Mouse (Mus musculus) embryo, embryonic 10.5 days (tissue): ENCODE results near the gene Trub2.

Experiments used
- DNase-seq: peaks from one replicate; pipeline ENCODE4 v3.0.0-alpha.2; 2015; ENCODE audit warnings: low spot score

Trub2 gene

DNA sequence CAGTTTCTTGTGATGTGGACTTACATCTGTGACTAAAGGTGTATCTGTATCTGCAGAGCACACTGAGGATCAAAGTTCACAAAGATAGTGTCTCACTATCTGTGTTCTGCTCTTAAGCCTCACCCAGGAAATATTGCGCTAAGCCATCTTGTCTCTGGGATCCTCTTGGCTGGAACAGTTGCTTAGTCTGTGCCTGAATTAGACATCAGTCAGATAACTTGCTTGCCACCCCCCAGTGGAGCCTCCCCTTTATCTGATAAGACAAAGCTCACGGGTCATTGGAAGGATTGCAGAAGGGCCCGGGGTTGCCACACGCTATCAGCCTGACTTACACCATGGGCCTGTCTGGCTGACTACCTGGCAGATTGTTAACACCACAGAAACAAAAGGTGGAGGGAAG is 15.0 kb downstream of the Trub2 start:
- no peak for DNase-seq

DNA sequence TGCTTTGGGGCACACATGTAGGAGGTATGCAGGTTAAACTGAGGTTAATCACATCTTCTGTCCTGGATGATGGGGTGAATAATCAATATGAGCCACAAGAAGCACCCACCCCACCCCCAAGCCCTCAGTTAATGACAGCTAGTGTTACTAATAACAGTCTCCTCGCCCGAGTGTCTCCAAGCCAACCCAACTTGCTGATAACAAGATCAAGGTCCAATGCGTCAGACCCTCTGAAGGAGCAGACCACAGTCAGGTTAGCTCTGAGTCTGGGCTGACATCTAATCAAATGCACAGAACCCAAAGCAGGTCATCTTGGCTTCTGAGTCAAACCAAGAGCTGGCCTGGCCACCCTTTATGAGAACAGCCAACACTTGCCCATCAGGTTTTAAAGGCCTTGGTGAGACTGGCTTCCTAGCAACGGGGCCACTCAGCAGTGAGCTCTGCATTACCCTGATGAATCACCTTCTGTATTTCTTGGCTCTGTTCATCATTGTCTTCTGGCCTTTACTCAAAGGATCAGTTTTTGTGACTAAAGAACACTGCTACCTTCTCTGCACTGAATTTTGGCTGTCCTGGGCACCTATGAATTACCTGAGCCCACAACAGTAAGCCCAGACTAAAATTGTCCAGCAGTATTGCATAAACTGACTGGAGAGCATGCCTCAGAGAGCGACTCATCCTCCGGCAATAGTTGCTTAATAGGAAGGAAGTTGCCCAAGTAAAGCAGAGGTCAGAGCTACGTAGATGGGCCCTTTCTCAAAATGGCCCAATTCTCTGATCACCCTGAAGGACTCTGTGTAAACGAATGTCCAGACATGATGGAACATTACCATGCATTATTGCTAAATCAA is 16.5 kb downstream of the Trub2 start:
- no peak for DNase-seq

DNA sequence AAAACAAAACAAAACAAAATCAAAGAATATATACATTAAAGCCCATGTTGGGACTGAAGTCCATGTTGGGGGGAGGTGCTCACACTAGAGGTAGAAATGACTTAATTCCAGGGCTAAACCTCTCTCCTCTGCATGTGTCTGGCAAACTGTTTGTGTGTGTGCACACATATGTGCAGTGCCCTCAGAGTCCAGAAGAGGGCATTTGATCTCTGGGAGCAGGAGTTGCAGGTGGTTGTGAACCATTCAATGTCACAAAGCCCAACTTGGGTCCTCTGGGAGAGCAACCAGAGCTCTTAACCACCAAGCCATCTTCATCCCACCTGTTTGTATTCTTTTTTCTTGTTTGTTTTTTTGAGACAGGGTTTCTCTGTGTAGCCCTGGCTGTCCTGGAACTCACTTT is 18.1 kb downstream of the Trub2 start:
- DNase-seq, result no peak

DNA sequence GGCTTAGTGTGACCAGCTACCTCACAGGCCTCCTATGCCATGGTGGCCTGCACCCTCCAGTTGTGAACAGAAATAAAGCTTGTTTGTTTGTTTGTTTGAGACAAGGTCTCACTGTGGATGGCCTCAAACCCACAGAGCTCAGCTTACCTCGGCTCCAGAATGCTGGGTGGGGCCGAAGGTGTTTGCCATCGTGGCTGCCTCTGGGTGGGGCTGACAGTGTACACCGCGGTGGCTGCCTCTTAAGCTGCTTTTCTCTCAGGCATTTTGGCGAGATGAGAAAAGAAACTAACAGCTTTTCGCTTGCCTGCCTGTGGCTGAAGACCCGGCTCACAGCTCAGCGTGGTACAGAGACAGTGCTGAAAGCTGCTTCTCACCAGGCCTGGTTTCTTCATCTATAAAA is 19.4 kb downstream of the Trub2 start:
- no peak for DNase-seq

DNA sequence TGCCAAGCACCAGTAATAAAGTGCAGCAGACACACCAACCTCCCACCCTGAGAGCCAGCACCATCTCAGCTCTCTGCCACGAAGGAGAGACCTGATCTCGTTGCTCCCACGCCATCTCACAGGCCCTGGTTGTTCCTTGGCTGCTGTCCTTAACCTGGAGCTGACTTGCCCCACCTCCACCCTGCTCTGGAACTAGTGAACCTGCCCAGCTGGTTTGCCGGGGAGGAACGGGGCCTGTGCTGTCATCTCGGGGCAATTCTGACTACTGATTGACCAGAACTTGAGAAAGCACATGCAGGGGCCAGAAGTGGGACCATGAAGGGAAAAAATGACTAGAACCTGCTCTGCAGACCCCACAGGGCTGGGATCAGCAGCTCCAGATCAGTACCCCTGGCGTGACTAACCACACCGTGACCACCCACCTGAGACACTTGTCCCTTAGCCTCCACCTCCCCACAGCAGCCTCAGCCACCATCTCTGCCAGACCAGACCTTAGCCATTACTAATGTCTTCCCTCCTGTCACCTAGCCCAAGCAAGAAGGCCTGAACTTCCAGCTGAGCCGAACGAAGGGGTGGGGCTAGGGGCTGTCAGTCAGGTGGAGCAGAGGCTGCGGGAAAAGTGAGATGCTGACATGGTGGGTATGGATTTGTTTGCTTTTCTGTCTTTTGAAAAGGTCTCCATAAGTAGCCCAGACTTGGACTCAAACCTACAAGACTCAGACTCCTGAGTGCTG is 20.2 kb downstream of the Trub2 start:
- no peak for DNase-seq

DNA sequence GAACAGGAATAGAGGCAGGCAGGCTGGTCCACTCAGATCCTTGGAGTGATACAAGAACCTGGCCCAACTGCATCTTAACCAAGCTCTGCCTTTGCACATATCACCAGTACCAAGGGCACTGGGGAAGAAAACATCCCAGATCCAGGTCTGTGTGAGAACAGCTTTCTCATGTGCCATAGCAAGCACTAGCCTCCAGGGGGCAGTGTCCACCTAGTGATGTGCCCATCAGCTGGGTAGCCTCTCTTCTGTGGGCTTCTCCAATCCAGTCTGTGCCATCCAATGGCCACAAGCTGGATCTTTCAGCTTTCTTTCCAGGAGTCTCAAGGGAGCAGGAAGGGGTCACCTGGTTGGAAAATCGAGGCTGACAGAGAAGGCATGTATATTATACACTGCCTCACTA is 23.5 kb downstream of the Trub2 start:
- peak; percentile 87 for DNase-seq

DNA sequence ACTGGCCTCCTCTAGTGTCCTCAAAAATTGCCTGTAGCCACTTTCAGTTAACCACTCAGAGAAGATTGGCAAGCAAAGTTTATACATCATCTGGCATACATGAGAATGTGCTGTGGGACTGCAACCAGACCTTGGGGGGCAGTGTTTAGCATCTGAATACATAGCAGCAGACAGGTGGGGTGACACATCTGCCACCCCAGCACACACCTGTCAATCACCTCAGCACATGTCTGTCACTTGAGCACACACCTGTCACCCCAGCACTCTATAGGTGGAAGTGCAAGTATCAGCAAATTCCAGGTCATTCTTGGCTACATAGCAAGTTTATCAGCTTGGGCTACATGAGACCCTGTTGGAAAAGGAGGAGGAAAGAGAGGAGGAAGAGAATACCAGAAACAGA is 32.6 kb downstream of the Trub2 start:
- DNase-seq, result no peak

DNA sequence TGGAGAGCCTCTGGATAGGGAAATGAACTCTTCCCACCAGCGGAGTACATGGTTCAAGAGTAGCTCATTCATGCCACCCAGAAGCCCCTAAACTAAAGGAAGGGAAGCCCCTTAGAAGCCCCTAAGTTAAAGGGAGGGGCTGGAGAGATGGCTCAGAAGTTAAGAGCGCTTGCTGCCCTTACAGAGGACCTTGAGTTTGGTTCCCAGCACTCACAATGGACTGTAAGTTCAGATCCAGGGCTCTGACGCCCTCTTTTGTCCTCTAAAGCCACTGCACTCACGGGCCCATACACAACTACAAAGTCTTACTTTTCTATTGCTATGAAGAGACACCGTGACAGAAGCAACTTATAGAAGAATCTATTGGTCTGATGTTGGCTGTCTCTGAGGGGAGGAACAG is 35.9 kb downstream of the Trub2 start:
- DNase-seq, result no peak

DNA sequence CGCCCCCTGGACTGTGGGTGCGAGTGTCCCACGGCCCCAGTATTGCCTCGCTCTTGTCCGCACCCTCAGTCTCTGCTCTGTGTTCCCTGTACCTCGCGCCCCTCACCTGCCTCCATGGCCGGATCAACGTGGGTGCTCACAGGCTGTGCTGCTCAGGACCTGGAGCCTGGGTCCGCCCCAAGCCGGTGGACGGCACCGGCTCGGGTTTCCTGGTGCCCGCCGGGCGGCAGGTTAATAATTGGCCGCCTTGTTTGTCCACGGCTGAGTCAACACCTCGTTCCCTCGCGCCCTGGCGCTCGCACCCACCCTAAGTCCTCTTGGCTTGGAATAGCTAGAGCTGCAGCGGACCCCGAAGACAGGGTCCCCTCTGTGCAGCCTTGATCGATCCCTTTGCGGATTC is 36.8 kb downstream of the Trub2 start, which contains the start of gene Gm13420:
Gm13420 (minus strand) TSS at position 189 of the 400 bp plus-strand sequence.
- no peak for DNase-seq

DNA sequence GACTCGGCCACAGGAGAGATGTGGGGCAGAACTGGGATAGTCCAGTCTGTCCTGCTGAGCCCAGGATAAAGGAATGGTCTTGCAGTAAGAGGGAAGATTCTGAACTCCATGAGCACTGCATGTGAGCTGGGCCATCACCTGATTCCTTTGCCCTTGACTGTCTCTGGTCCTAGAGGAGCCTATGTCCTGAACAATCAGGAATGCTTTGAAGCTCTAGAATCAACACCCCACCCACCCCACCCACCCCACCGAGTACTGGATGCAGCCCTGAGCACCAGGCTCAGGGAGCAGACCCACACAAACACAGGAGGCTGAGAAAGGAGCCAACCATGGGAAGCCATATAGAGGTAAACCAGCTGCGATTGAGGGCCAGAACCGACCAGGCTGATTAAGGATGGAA is 39.8 kb downstream of the Trub2 start:
- no peak for DNase-seq

DNA sequence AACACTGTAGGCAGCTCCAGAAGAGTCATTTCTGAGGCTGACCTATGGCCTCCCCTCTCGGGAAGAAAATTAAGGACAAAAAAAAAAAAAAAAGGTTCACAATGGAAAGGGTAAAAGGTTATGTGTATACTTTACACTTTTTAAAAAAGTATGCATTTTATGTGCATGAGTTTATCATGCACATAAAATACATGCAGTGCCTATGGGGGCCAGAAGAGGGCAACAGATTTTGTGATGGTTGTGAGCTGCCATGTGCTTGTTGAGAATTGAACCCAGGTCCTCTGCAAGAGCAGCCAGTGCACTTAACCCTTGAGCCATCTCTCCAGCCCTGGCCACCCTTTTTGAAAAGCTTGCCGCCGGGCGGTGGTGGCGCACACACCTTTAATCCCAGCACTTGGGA is 40.5 kb downstream of the Trub2 start:
- peak; percentile 49 for DNase-seq

DNA sequence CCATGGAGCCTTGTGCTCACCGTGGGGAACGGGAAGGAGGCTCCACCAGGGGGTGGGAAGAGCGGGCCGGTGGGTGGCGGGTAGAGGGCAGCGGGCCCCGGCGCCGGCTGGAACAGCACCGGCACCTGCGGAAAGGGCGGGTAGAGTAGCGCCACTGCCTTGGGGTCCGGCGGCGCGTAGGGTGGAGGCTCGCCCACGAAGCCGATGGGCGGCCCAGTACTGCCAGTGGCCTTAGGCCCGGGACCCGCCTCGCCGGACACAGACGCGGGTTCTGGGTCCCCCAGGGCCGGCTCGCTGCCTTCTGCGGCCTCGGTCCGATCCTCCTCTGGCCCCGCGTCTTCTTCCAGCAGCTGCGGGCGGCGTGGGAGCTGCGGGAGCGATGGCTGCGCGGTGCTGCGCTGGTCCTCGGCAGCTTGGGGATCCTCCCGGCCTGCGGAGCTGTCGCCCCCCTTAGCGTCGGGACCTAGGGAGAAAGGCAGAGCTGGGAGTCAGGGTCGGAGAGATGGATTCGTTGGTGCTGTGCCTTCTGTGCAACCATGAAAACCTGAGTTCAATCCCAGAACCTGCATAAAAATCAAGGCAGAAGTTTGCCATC is 41.0 kb downstream of the Trub2 start:
- DNase-seq, result no peak

DNA sequence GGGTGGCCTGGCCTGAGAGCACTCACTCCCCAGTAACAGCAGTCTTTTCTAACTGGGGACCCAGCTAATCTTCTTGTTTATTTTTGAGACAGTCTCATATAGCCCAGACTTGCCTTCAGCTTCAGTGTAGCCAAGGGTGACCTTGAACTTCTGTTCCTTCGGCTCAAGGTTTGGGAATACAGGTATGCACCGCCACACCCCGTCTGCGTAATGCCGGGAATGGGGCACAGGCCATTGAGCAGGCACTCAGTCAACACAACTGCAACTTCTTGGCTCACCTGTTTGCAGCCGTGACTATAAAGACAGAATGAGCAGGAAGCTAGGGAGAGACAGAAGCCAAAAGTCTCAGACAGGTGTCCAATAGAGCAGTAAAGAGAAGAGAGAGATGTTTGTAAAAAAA is 44.0 kb downstream of the Trub2 start:
- no peak for DNase-seq

DNA sequence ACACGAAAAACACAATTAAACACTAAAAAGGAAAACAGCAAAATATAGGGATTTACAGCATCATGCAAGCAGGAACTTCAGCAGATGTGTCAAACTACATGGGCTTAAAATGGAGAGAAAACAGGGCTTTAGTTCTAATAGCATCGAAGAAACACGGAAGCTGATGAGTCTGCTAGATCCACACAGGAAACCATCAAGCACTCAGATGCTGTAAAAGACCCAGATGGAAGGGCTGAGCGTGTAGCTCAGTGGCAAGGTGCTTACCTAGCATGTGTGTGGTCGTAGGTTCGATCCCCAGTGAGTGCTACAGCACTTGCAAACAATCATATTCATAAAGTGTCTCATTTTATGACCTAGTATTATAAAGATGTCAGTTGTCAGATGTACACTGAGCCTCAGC is 47.1 kb downstream of the Trub2 start:
- no peak for DNase-seq

DNA sequence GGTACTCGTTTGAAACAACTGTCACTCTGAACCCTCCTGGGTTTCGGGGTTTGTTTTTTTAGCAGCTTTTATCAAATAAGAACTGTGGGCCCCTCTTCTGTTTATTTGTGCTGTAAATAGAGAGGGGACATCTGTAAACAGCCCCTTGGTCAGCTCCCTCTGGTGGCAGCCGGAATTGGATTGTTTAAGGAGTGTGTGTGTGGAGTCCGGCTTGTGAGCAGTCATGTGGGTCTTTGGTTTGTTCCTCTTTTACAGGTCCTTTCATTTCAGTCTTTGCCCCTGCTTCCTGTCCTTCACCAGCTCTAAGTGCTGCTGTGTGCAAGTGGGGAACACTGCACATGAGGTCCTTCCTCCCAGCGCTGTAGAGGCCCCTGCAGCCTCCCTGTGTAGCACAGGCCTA is 48.9 kb downstream of the Trub2 start:
- DNase-seq, result no peak

DNA sequence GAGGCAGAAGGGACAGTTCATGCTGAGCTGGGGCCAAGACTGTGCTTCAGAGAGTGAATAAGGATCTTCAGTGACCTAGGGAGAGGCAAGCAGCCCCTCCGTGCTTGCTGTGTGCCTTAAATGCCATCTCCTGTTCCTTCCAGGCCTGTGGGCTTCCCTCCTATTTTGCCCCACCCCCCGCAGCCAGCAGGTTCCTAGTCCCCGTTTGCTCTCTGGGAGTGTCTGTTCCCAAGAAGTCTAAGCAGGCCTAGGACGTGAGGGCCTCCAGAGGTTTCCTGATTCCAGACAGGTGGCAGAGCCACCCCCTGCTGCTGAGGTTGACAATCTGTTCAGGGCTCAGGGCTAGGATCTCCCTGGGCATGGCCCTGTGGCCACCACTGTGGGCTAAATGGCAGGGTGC is 49.5 kb downstream of the Trub2 start:
- no peak for DNase-seq

DNA sequence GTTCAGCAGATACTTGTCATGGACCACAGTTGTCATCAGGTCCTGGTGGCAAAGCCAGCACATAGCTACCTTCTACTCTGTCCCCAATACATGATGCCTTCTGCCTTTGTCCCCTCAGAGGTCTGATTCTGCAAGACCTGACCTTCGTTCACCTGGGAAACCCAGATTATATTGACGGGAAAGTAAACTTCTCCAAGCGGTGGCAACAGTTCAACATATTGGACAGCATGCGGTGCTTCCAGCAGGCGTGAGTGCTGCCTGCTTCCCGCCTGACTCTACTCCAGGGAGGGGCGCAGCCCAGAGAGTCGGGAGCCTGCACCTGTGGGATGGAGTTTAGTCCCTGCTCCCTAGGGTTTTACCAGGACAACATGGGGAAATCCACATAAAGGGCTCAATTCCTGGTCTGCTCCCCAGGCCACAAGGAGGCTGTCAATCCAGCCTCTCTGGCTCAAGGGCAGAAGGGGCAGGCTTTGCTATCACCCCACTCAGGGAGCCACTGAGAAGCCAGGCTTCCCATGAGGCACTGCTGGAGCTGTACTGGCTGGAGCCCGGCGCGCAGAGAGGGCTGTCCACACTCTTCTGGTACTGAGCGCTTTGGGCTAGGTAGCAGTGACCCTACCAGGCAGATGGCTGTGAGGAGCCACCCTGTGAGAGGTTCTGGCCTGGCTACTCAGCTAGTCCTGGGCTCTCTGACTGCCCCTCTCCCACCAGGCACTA is 50.9 kb downstream of the Trub2 start:
- no peak for DNase-seq

DNA sequence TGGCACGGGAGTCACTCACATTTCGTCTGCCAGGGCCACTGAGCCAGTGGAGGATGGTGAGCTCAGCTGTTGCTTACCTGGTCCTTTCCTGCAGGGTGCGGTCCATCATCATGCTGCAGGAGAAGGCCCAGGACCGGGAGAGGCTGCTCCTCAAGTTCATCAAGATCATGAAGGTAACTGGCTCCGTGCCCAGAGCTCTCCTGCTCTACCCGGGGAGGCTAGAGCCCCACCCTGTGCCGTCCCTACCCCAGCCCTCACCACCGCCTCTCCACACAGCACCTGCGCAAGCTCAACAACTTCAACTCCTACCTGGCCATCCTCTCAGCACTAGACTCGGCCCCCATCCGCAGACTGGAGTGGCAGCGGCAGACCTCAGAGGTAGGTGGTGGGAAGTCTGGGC is 52.6 kb downstream of the Trub2 start:
- no peak for DNase-seq

DNA sequence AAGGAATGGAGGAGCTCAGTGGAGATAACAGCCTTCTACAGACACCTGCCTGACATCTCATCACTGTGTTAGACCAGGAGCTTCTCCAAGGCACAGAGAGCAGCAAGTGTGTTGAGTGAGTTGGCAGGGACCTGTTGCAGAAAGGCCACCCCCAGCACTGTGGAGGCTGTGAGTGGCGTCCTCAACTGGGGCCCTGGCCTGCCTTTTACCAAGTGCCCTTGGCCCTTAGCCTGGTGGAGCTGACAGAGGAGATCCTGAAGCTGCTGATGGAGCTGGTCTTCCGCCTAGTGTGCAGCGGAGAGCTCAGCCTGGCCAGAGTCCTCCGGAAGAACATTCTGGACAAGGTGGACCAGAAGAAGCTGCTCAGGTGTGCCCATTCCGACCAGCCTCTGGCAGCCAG is 55.0 kb downstream of the Trub2 start:
- no peak for DNase-seq

DNA sequence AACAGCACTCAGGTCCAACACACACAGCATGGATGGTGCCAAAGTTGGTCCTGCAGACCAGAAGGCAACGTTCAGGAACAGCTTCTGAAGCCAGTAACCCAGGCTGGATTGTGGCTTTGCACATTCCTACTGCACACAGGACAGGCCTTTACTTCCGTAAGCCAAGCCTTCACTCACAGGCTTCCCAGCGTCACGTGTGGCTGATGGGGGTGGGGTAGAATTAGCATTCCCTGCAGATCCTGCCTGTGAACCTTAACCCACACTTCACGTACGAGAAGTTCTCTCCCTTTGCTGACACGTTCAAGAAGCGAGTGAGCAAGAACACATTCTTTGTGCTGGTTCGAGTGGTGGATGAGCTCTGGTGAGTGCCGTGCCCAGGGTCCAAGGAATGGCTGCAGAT is 55.7 kb downstream of the Trub2 start:
- DNase-seq, result no peak

DNA sequence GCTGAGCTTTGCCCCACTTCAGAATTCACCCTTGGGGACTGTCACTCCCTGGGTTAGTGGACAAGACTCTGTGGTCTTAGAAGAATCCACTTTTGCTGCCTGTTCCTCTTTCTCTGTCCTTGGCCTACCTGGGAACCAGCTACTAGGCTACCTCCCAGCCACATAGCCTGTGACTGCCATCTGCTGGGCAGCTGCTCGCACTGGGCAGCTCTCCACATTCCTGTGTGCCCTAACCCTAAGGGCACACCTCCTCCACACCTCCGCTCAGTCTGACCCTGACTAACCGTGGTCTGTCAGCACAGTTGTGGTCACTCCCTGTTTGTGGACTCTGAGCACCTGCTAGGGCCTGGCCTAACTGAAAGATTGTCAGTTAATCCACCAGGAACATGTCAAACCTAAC is 56.8 kb downstream of the Trub2 start:
- no peak for DNase-seq

DNA sequence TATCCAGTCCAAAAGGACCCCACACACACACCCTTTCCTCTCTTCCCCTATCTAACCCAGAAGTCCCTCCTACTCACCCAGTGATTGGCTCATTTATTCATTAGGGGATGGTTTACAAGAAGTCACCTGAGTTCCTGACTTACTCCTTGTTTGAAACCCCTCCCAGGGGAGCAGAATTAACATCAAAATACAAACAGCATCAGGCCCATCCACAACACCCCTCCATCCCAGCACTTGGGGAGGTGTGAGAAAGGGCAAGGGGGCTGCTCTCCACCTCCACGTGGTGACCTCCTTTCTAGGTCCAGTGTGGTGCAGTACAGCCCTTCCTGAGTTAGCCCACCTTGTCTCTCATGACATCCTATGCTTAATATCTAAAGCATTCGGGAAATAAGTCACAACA is 58.8 kb downstream of the Trub2 start:
- DNase-seq, result no peak
